Mouse (Mus musculus): ENCODE results near the gene Ttc28. TPM values are rescaled to one million over a fixed set of nuclear protein-coding genes. Genes with fewer than 3 reads are reported as not detected.

Gene Ttc28
- polyA plus RNA-seq, 3 experiments from 2014 or later = 0.83 to 4.4 (median 4.3) TPM

DNA sequence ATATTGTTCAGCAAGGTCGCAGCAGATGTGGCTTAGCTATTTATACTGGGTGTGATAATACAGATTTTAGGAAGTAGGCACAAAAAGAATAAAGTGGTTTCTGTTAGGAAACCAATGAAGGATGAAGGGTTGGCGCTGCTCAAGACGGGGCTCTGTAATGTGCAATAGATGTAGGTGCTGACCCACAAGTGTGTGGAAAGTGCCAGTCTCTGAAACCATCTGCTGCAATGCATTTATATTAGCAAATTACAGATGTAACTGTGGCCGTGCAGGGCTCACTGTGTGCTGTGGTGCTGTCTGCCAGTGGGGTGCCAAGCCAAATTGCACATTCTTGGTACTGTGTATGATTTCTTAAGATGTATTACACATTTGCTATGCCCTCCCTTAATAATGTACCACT, 81.3 kb downstream of the Ttc28 start:
- no peak for ATAC-seq

DNA sequence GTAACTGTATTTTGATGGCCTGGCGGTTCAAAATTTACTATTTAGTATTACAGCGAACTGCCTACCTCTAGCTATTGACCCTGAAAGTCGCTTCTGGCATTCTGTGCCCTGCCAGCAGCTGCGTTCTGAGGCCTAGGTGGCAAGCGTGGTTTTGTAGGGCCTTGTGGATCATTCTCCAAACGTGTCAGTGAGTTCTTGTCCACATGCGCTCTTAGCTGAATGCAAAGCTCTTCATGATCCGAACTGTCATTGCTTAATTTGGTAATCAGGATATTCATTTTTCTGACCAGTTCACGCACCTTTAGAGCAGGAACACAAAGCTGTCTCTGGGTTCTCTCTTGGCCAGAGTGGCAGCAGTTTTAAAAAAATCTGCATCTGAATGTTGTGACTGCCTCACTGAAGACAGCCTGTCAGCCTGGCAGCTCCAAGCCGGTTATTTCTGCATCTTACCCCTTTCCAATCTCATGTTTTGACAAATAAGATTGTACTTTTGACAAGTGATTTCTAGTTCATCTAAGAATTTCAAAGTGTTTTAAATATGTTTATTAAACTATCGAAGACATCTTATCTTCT, 88.0 kb downstream of the Ttc28 start:
- no peak for ATAC-seq

DNA sequence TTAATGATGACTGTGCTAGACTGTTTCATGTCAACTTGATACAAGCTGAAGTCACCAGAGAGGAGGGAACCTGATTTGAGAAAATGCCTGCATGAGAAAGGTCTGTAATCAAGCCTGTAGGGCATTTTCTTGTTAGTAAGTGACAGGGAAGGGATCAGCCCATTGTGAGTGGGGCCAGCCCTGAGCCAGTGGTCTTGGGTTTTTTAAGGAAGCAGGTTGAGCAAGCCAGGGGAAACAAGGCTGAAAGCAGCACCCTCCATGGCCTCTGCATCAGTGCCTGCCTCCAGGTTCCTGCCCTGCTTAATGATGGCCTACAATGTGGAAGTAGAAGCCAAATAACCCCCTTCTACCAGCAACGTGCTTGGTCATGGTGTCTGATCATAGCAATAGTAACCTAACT, 89.0 kb downstream of the Ttc28 start:
- ATAC-seq = no peak

DNA sequence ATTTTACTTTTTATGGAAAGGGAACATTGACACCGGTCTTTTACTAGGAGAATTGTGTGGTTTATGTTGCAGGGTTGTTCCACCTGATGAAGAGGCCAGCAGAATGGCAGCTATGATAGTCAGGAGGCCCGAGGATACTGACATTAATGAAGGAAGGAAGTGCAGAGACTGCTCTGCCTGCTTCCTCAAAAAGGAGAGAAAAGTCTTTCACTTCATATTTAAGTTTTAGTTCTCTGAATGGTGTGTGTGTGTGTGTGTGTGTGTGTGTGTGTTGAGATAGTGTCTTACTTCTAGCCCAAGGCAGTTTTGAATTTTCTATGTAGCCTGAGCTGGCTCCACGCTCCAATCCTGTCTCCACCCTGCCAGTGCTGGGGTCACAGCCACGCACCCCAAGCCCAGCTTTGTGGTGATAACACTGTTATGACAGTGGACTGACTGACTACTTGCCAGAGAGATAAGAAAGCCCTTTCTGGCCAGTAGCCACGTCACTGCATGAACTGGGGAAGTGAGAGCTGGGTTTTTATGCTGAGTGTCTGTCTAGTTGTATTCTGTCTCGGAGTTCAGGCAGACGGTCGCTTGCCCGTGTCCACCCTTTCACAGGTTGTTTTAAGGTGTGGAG, 90.7 kb downstream of the Ttc28 start:
- ATAC-seq = no peak

DNA sequence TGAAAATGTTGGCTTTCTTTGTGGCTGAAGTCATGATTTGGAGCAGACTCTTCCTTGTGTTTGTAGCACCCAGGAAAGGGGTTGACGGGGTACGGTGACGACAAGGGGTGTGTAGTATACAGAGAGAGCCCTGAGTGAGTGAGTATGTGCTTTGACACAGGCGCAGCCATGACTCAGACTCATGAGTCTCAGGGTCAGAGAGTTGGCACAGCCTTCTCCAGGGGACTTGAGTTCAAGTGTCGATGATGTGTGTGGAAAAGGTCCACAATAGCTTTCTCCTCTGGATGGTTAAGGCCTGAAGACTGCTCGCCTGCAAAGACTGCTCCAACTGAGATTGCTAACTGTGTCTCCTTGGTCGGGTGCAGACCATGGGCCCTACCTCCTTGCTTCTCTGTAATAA, 97.1 kb downstream of the Ttc28 start:
- ATAC-seq = no peak

DNA sequence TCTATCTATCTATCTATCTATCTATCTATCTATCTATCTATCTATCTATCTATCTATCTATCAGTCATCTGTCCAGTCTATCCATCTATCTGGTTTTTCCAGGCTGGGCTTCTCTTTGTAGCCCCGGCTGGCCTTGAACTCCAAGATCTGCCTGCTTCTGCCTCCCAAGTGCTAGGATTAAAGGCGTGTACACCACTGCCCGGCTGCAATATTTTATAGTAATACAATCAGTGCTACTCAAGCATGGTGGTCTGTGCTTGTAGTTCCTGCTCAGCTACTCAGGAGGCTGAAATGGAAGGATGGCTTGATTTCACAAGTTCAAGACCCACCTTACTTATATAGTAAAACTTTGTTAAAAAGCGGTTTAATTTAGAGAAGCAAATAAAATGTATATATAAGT, 98.2 kb downstream of the Ttc28 start:
- no peak for ATAC-seq

DNA sequence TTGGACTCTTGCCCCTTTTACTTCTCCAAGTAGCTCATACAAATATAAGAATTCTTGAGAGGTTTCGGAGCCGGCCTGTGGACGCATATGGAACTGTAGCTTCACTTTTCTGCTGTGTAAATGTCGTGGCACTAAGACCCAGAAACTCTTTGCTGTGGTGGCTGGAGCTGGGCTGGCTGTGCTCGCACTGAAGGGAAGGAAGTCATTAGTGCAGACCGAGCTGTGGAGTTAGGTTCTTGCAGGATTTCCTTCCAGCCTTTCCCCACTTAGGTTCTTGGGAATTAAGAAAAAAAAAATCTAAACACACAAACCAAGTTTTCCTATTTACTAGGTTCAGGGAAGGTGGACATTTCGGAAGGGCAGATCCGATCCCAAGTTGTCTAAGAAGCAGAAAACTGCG, 98.9 kb downstream of the Ttc28 start:
- ATAC-seq = peak; percentile 81

DNA sequence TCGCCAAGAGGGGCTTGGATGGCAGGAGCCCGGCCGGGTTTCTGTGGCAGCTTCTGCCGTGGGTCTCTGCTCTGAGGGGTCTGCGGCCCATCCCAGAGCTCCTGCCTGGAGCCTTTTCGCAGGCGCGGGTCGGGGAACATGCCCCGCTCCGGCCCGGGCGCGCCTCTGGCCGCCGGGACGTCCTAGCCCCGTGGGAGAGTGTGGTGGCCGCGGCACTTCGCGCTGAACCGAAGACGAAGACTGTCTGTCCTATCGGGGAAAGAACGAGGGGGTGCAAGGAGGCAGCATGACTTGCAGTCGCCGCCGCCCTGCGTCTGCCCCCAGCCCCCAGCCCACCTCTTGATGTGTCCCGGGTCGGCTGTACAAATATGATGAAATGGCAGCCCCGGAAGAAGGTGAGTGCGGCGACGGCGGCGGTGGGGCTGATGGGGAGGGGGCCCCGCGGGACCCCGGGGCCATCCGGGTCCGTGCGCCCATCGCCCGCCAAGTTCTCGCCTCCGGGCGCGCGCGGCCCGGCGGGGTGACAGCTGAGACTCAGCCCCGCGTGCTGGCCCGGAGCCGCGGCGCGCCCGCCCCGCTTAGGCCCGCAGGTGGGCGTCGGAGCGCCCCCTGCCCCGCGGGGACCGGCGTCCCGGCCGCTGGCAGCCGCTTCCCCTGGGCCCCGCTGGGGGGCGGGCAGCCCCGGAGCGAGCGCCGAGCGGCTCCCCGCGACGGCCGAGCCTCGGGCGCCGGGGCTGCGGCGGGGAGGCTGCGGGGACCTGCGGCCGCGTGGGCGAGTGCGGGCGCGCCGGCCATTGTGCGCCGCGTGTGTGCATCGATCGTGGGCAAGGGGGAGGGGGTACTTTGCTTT, 99.6 kb downstream of the Ttc28 start:
- peak; percentile 28 for ATAC-seq

DNA sequence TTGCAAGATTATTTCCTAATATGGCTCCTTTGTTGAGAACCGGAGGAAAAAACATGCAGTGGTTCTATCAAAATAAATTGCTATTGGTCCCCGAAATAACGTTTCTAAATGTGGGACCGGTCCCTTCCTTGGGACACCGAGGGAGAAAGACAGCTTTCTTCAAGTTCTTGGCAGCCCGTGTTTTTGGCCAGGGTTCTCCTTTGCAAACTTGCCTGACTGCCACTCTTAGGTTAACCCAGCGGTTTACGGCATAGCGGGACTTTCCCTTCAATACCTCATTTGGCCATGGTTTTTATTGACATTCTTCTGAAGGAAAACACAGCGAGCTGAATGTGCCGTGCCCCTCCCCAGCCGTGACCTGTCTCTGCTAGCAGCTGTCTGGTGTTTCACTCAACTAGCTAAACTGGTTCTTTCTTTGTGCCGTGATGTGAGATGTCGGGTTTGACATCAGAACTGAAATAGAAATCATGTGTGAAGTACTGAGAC, 100.3 kb downstream of the Ttc28 start:
- peak; percentile 78 for ATAC-seq

DNA sequence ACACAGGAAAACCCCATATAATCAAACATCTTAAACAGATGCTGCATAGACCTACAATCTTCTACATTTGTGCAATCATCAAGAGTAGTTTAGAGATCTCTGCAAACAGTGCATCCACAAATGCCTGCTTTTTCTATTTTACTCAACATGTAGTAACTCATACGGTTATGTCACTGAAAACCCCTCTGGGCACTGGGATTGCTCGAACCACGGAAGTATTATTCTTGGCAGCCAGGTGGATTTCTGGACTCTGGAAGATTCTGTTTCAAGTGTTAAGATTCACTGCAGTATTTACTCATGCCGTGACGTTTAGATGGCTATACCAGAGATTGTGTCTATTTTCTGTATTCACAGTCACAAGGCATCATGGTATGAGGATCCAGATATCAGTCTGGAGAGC, 101.0 kb downstream of the Ttc28 start:
- peak; percentile 11 for ATAC-seq

DNA sequence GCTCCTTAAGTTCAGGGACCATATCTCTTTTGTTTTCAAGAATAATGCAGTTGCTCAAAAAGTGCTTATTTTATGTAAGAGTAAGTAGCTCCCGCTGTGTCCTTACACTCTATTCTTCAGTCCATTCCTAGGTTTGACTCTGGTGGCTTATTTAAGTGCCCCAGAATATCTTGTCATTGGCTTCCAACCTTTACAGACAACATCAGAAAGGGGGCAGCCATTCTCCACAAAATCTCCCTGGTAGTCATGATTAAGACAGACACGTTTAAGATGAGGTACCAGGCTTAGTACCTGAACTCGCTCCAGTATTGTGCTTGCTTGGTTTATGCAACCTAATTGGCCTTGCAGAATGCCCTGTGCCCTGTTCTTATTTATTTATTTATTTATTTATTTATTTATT, 102.8 kb downstream of the Ttc28 start:
- no peak for ATAC-seq

DNA sequence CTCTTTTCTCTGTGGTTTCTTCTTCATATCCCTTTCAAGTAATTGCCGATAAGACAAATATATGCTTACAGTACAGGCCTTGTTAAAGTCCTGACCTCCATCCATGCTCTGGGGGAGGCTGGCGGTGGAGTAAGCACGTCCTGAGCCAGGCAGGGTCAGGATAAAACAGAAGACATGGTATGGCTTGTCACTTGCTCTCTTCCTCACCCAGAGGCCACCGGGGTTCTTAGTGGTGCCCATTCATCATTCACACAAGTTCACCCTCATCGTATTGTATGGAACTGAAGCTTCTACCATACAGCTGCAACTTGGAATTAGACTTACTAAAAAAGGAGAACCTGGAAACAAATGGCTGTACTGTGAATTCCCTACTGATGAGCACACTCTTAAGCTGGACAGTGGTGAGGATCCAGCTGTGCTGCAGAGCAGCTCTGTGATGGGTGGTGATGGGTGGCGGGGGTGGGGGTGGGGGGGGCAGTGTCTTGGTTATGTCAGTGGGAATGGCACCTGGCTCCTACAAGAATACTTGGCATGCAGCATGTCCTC, 104.6 kb downstream of the Ttc28 start:
- no peak for ATAC-seq

DNA sequence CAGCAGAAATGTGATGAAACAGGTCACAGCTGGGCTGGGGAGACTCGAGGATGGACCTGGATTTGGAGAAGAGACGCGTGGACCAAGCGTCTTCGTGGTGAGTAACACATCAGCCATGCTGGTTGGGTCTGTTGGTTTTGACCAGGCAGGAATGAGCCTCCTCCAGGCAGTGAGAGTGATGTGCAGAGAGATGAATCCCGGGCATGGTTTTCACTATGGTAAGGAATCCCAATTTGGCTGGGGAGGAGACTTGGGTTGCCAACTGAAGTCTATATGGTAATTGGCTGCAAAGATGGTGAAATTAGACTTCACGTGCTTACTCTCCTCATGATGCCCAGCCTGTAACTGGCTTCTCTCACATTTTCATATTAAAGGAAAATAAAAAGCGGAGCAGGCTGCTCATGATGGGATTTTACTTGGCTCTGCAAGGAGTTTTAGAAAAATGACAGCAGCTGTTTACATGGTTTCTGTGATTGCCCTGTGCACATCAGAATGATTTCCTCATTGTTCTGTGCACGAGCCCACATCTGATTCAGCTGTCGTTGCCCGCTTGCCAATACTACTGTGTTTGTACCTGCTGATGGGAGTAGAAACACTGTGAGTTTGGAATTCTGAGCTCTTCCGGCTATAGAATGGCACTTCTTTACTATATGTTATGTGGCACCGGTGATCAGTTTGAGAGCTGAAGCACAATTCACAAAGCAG, 117.4 kb downstream of the Ttc28 start:
- ATAC-seq = no peak

DNA sequence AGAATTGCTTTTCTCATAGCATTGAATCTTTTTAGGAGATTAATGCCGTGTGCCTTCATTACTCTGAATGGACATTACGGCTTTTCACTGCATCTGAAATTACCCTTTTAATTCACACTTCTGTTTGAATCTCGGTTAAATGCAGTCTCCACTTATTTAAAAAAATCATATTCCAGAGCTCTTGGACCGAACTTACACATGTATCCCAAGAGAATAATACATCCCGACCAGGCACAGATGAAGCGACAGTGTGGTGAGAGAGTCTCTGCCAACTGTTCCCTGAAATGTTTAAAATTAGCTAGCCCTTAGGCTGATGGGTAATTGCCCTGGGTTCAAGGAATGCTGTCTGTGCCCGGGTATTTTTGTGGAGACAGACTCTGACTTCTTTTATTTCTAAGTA, 118.1 kb downstream of the Ttc28 start:
- no peak for ATAC-seq

DNA sequence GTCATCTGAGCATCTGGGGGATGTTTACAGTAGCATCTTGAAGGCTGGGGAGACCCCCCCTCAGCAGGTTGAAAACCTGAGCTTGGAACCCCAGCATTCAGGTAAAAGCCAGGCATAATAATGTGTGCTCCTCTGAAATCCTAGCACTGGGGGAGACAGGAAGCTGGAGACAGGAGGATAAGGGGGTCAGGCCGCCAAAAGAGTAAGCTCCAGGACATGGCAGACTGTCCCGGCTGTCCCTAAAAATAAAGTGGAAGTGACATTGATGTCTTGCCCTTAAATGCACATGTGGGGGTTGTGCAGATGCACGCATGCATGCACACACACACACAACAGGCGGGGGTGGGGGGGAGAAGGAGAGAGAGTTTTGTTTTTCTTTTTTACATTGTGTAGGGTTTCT, 118.7 kb downstream of the Ttc28 start:
- no peak for ATAC-seq

DNA sequence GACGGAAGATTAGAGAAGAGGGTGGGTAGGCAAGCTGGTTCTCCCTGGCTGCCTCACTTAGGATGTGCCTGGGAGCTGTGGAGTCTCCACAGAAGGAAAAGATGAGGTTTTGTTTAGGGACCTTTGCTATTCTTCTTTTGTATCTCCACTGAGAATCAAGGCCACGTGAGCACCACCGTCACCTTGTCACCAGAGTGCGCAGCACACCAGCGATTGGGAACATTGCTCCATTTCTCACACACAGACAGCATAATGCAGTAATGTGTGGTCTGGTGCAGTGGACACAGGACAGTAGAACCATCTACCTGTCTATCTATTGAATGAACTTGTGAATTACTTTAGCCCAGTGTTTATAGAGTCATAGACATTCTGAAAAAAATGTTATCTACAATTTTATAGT, 121.3 kb downstream of the Ttc28 start:
- no peak for ATAC-seq

DNA sequence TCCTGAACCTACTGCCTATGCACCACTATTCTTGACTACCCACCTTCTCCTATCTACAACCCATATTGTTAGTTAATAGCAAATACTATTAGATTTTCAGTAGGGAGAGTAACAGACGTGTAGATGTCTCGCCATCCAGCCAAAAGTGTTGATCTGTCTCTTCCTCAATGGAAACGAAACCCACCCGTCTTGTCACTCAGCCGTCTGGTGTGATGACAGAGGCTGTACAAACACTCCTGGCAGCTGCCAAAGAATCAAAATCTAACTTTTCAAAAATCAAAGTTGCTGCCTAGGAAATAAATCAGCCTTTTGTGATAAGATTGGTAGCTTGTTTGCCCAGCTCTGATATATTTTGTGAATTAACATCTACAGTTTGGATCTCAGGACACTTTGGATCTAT, 123.6 kb downstream of the Ttc28 start:
- no peak for ATAC-seq

DNA sequence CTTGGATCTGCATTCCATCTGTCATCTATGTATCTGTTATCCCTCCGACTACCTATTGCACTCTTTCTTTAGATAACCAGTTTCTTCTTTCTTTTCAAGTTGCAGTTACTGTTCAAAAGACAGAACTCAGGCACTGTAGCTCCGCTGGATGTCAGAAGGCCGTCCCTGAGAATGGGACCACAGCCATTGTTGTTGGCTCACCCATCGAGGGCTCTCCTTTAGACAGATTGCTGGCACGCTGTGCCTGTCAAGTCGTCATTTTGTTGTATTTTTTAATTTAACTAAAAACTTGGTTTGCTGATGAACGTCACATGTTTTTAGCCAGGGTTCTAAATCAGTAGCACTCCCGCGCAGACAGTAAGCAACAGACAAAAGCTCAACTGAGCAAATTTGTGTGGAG, 124.1 kb downstream of the Ttc28 start:
- no peak for ATAC-seq

DNA sequence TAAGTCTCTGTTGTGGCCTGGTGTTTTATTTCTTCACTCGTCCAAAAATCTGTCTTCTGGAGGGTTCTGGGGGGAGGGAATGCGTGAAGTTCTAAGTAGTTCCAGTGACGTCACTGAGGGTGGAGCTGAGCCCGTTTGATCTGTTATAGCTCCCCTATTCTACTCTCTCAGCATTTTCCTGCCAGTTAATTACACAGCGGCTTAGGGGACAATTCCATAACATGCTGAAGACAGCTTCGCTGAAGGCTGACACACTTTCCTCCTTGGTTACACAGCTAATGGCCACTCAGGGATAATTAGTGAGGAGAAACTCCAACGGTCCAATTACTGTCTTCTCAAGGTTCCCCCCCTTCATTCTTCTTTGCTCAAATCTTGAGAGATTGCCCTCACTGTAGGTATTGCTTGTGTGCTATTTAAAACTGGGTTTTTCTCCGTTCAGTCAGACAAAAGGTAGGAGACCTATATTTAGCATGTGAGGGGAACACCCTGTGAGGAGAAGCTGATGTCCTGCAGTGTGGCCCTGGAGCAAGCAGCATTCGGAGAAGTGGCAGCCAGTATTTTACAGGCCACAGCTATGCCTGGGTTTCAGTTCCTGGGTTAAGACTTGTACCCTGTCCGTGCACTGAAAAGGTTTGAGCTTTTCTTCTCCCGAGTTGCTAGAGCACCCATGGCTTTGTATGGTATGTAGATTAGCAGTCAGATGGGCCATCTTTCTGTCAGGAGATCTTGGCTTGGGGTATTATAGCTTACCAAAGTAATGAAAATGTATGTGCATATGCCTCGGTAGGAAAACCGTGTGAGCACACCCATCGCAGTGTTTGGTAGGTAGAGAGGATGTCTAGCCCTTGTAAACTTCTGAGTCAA, 126.9 kb downstream of the Ttc28 start:
- ATAC-seq = no peak

DNA sequence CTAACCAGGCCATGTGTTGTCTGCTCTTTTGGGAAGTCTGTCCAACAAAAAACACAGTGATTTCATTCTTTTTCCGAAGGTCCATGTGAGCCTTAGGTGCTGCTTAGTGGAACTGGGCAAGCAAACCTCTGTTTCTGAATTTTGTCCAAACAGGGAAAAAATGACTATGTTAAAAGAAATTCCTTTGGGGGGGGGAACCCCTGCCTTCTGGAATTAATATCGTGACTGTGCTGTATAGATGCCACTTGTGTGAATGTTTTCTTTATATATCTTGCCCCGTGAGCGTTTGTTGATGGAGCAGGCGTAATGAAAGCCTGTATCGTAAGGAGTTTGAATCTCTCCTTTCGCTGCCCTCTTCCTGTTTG, 127.5 kb downstream of the Ttc28 start:
- ATAC-seq = no peak

DNA sequence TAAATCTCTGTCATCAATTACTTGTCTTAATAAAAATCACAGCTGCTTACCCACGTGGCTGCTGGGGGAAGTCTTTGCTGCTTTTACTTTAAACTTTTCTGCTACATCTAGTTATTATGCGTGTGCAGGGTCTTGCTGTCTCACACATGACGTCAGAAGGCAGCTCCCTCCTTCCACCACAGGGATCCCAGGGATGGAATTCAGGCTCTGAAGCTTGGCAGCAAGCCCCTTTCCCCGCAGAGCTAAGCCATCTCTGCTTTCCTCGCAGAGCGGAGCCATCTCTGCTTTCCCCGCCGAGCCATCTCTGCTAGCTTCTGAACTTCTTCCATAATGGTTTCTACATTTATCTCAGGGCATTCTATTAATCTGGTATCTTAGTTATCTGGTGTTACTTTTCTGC, 128.3 kb downstream of the Ttc28 start:
- no peak for ATAC-seq

DNA sequence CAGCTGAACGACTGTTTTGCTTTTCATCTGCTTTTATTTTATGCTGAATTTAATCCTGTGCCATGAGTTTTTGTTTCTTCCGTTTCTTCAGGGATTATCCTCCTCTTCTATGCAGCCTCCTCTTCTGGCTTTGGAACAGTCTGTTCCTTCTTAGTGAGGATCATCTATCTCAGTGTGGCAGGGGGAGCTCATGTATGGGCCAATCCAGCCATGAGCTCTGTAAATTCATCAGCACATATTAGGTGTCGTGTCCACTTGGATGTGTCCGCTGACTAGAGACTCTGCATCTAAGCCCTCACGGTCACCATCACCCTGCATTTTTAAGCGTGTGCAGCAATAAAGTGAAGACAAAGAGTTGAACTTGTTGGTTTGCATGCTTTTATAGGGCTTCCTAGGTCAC, 128.8 kb downstream of the Ttc28 start:
- no peak for ATAC-seq

Data from inflammation-experienced regulatory T-cells, adult 6 months (primary cell).